Mouse (Mus musculus) left cerebral cortex, postnatal 14 days (tissue): ENCODE measurements around the gene Msi2. TPM values are rescaled to one million over a fixed set of nuclear protein-coding genes. Genes with fewer than 3 reads are reported as not detected.
A peak's percentile ranks its signal among the peaks of the same experiment; 100 is the strongest.

Experiments used
- DNase-seq, 2 experiments: peaks; one replicate each; pipeline ENCODE4 v3.0.0; 2021 to 2022; ENCODE audit warnings: low spot score in 2 of 2, mixed read lengths in 1 of 2
- intact Hi-C: fragments of 180-260 bp; cut with DNase I; formaldehyde crosslinking; loops from one replicate; pipeline ENCODE4 v1.15.1; 2025
- microRNA-seq, 2 experiments: library from miRNA; unstranded; fragments of <30 nt; microRNA quantifications; one replicate each; pipeline ENCODE4 v1.2.0; 2022
- total RNA-seq, 2 experiments: library from RNA; stranded (reverse); gene quantifications; 2 replicates each; pipeline ENCODE4 v1.2.3; 2021

Msi2 gene
- total RNA-seq, 2 experiments from 2014 or later, result 97.8 to 103 TPM

DNA sequence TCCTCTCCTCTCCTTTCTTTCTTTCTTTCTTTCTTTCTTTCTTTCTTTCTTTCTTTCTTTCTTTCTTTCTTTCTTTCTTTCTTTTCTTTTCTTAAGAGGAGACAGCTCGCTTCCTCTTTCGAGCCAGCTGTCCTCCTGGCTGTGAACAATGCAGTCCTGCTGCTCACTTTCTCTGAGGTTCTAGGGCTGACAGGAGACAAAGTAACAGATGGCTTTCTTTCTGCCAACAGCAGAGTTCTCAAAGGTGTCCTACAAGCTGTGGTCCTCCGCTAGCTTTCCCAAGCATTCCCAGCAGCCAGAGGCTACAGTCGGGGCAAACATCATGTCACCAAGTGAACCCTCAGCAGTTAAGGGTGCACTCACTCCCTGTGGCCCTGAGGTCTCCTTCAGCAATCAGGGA lies 419.0 kb downstream of the Msi2 start:
- intact Hi-C loops, result no loop called here
- no peak for DNase-seq

DNA sequence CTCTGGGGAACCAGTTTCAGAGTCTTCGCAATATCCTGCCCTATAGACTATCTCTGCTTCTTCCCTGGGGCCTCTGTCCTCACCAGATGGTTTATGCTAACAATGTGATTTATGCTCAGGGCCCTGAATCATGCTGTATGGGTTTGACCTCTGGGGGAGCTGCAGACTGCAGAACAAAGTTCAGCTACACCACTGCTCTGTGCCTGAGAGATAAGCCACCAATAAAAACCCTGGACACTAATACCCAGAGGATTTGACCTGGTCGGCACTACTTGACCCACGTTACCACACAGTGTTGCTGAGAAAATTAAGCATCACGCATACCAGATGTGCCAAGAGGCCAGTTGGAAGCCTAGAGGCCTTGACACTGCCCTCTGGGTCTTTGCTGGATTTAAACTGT lies 420.8 kb downstream of the Msi2 start:
- DNase-seq, result no peak
- intact Hi-C loops, result no loop called here

DNA sequence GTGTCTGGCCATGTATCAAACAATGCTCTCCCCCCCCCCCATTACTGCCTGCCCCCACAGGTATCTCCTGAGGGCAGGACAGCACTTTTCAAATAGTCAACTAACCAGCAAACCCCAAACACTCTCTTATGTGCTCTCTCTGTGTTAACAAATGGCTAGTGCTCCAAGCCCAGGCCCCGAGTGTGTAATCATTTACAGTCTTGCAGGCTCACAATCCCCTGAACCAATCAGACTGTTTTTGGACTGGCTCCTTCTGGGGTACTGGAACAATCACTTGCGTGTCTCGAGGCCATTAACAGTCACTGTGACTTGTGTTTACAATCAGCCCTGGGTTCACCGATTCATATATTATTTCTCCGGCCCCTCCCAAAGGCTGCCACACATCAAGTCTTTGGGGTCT lies 423.0 kb downstream of the Msi2 start:
- intact Hi-C loops, result no loop called here
- no peak for DNase-seq

DNA sequence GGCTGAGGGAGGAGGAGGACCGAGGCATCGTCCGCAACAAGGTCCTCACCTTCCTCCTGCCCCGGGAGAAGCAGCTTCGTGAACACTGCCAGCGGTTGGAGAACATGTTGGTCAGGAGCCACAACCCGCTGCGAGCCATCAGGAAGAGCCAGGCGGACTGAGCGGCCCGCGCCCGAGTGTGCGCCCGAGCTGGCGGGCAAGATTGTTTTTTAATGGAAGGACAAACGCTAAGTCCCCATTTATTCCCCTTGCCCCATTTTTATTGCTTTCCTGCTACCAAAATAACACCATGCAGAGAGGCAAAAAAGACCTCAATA lies 424.0 kb downstream of the Msi2 start:
- intact Hi-C loops, result loop anchor here (5.0 kb wide), 2 partner anchors 118 to 433 kb away; no protein-coding TSS in a partner anchor
- DNase-seq, result no peak

DNA sequence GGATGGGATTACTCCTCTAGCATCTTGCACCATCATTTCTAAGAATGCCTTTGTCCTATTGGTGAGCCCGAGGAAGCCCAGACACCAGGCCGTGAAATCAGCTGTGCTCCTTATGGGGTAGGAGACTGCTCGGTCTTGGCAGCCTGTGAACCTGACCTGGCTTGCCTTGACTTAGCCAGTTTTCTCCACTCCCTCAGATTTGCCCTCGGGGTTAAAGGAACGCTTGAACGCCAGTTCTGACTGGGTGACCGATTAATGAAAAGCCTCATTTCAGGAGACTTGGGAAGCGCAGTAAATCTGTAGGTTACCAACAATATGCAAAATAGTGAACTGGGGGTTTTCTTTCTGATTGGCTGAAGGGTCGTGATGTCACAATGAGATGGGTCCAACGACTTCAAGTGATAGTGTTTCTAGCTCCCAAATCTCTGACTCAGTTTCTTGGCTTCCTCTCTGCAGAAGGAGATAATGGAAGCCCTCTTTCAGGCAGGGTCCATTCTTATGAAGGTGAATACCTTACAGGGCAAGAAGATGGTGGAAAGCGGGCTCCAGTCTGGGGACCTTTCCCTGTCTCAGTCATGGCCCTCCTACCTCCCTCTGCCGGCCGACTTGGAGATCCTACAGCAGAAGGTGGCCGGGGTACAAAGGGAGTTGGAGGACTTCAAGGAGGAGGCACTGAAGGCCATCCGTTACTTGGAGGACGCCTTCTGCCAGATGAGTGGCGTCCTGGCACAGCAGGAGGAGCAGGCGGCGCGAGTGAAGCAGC lies 424.5 kb downstream of the Msi2 start, which contains the start of gene Ccdc182:
Gene Ccdc182 (plus strand): TSS at position 428 of the 763 bp plus-strand sequence.
- intact Hi-C loops, result loop anchor here (5.0 kb wide), 2 partner anchors 118 to 433 kb away; no protein-coding TSS in a partner anchor

DNA sequence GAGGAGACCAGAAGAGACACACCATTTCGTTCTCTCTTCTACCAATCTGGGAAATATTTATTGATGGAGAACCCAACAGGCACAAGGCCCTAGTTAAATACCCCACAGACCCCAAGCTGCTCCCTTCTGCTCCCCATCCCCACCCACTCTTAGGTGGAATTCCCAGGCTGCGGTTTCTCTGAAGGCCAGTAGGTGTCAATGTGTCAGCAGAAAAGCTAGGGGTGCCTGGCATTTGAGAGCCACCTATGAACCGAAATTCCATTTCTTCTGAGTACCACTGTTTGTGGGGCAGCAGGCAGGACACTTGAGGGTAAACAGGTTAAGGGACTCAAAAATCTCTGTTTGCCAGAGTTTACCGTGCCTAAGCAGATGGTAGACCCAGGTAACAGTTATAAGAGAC lies 426.6 kb downstream of the Msi2 start:
- DNase-seq, result peak; percentile 18 to 37
- intact Hi-C loops, result loop anchor here (5.0 kb wide), 2 partner anchors 121 to 436 kb away; no protein-coding TSS in a partner anchor

More for the DNA sequence above, 424.5 kb downstream of the Msi2 start, which contains the start of gene Ccdc182:
- DNase-seq, result no peak

DNA sequence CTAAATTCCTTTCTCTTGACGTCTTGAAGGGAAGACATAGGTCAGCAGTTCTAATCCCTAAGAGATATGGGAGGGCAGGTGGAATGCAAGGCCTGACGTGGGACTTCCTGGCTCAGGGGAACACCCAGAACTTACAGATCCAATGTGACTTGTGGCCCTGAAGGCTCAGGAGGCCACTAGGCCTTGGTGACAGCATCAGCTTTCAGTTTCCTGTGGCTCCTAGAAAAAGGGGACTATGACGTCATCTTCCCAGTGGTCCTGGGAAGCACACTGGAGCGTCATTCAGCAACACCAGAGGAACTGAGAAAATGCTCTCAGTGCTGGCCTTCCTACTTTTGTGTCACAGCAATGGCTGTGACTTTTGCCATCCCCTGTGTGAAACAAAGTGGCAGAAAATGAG lies 427.1 kb downstream of the Msi2 start:
- no peak for DNase-seq
- intact Hi-C loops, result loop anchor here (5.0 kb wide), 2 partner anchors 121 to 436 kb away; no protein-coding TSS in a partner anchor

Small RNAs within 50 kb of the gene (microRNA-seq; reads per million reads assigned to microRNA genes)
- 0.53 to 0.67 reads per million in 2 experiments for gene Mir378b

Other genes with a start within 250 kb of the Msi2 start
- 10 to 100 TPM; 38.4 to 40.3 TPM for gene Akap1, start 146.1 kb upstream of the Msi2 start, total RNA-seq
- 10 to 100 TPM; 19.8 to 19.9 TPM for gene Scpep1, start 237.0 kb upstream of the Msi2 start, total RNA-seq
- gene Elobl, start 248.4 kb upstream of the Msi2 start, total RNA-seq, result not detected